Mouse (Mus musculus): ENCODE measurements around the gene Gm10521. TPM values are rescaled to one million over a fixed set of nuclear protein-coding genes. Genes with fewer than 3 reads are reported as not detected.

The Gm10521 gene
- polyA plus RNA-seq, 1 experiment from 2014 or later: not detected

- Histone ChIP-seq H3K4me2 (no peak overlapping the region), H3K4me1 (replicated peaks) (no peaks in the 10 kb centered on the region), H3K9me3 (no peaks in the 10 kb centered on the region), H3K9ac (no peak overlapping the region), H3K27me3 (no peaks in the 10 kb centered on the region), H3K27ac (replicated peaks) (no peak overlapping the region), H3K36me3 (no peaks in the 10 kb centered on the region), H3K4me3 (no peak overlapping the region)
- ATAC-seq (ENCODE audit: low read depth): no peak
- 86% methylated on average over 6 of the region's 6 CpGs for WGBS
Observed at GRCm38 (mm10) chr1:171919901-171920510, 24.5 kb downstream of the Gm10521 start.

DNA sequence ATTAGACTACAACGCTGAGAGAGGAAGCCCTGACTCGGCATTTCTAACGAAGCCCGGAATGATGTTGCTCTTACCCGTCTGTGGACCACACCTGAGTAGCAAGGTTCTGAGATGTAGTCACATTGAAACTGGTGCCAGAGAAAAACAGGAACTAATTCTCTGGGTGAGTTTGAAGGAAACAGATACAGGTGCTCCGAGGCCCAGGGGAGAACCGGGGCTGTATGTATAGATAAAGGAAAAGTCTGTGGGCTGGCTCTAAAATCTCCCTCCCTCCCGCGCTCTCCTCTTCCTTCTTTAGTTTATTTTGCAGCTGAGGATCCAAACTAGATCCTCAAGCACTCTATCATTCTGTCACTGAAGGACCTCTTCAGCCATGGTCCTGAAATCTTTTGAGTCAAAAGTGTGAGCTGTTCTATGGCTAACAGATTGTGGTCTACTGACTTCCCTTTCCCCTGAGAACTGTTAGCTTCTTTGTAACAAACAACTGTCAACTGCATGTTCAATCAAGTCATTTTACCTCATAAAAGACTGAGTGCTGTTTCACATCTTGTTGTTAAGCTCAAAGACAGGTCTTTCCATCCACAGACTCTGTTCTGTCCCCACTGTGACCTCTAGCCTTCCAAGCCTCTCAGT lies 25.6 kb downstream of the Gm10521 start:
- Histone ChIP-seq H3K27ac (replicated peaks) (no peak overlapping the region), H3K9ac (no peak overlapping the region), H3K27me3 (no peaks in the 10 kb centered on the region), H3K4me1 (replicated peaks) (no peaks in the 10 kb centered on the region), H3K4me2 (no peak overlapping the region), H3K9me3 (no peaks in the 10 kb centered on the region), H3K4me3 (no peak overlapping the region), H3K36me3 (no peaks in the 10 kb centered on the region)
- WGBS: 84% methylated on average over 9 of the region's 9 CpGs
- no peak for ATAC-seq (ENCODE audit: low read depth)

- no peak for ATAC-seq (ENCODE audit: low read depth)
- no peak overlapping the region for H3K9ac ChIP-seq
- WGBS: 70% methylated on average over 2 of the region's 2 CpGs
- no peaks in the 10 kb centered on the region for H3K4me1 ChIP-seq (replicated peaks)
- H3K27ac ChIP-seq (replicated peaks): no peak overlapping the region
- H3K36me3 ChIP-seq: no peaks in the 10 kb centered on the region
- H3K4me3 ChIP-seq: no peak overlapping the region
- H3K9me3 ChIP-seq: no peaks in the 10 kb centered on the region
- H3K27me3 ChIP-seq: no peaks in the 10 kb centered on the region
- no peak overlapping the region for H3K4me2 ChIP-seq
Observed at GRCm38 (mm10) chr1:171921641-171922040, 26.2 kb downstream of the Gm10521 start.

DNA sequence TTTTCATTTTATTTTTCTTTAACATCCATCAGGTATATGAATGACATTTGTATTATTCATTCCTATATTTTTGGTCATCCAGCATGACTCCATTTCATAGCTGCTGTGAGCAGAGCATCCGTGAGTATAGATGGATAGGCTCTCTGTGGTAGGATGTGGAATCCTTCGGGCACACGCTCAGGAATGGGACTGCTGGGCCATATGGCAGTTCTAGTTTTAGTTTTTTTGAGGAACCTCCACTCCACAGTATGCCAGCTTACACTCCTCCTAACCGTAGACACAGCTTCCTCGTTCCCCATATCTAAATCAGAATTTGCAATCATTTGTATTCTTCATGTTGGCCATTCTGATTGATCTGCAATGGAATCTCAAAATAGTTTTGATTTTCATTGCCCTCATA lies 27.4 kb downstream of the Gm10521 start:
- Histone ChIP-seq H3K36me3 (no peaks in the 10 kb centered on the region), H3K4me2 (no peak overlapping the region), H3K9ac (no peak overlapping the region), H3K27ac (replicated peaks) (no peak overlapping the region), H3K4me1 (replicated peaks) (no peaks in the 10 kb centered on the region), H3K27me3 (no peaks in the 10 kb centered on the region), H3K4me3 (no peak overlapping the region), H3K9me3 (no peaks in the 10 kb centered on the region)
- no peak for ATAC-seq (ENCODE audit: low read depth)
- 89% methylated on average over 5 of the region's 5 CpGs for WGBS

DNA sequence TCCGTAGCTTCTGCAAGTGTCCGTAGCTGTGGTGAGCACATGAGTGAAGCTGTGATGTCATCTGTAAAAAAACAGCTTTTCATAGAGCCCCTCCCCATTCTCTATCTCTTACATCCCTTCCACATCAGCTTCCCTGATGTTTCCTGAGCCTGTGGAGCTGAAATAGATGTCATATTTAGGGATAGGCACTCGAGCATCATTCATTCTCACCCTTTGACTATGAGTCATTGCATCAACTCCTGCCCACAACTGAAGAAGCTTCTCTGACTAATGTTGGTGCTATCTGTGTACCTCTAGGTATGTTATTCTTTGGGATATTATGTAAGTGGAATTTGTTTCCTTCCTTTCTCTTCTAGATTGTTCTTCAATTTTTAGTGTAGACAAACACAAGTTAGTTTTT lies 29.4 kb downstream of the Gm10521 start:
- Histone ChIP-seq H3K4me2 (no peak overlapping the region), H3K4me1 (replicated peaks) (no peaks in the 10 kb centered on the region)
- WGBS: 82% methylated on average over 3 of the region's 3 CpGs

DNA sequence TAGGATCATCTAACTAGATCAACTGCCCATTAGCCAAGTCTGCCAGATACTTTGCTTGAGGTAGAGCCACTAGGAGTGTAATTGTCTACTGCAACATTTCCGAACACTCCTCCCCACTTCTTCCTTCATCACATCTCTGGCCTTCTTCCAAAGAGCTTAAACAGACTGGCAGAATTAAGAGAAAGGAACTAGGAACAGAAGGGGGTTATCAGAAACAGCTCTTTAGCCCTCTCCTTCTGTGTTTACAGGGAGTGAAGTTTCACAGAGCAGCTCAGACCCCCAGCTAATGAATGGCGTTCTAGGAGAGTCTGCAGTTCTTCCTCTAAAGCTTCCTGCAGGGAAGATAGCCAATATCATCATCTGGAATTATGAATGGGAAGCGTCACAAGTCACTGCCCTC lies 38.4 kb downstream of the Gm10521 start:
- Histone ChIP-seq H3K4me1 (replicated peaks) (no peaks in the 10 kb centered on the region), H3K9me3 (no peaks in the 10 kb centered on the region), H3K27me3 (no peaks in the 10 kb centered on the region), H3K27ac (replicated peaks) (no peak overlapping the region), H3K4me3 (no peak overlapping the region), H3K36me3 (no peaks in the 10 kb centered on the region), H3K4me2 (no peak overlapping the region), H3K9ac (no peak overlapping the region)
- WGBS: 80% methylated on average over 3 of the region's 3 CpGs
- ATAC-seq (ENCODE audit: low read depth): no peak

More for the DNA sequence above, 29.4 kb downstream of the Gm10521 start:
- Histone ChIP-seq H3K9me3 (no peaks in the 10 kb centered on the region), H3K9ac (no peak overlapping the region), H3K27me3 (no peaks in the 10 kb centered on the region), H3K27ac (replicated peaks) (no peak overlapping the region), H3K4me3 (no peak overlapping the region), H3K36me3 (no peaks in the 10 kb centered on the region)
- ATAC-seq (ENCODE audit: low read depth): no peak

- Histone ChIP-seq H3K9me3 (no peaks in the 10 kb centered on the region), H3K4me1 (replicated peaks) (no peaks in the 10 kb centered on the region), H3K4me2 (no peak overlapping the region), H3K4me3 (no peak overlapping the region), H3K27me3 (no peaks in the 10 kb centered on the region), H3K9ac (no peak overlapping the region), H3K27ac (replicated peaks) (no peak overlapping the region), H3K36me3 (no peaks in the 10 kb centered on the region)
- ATAC-seq (ENCODE audit: low read depth): no peak
- WGBS: 87% methylated on average over 14 of the region's 14 CpGs
Observed at GRCm38 (mm10) chr1:171938952-171939948, 43.8 kb downstream of the Gm10521 start.

DNA sequence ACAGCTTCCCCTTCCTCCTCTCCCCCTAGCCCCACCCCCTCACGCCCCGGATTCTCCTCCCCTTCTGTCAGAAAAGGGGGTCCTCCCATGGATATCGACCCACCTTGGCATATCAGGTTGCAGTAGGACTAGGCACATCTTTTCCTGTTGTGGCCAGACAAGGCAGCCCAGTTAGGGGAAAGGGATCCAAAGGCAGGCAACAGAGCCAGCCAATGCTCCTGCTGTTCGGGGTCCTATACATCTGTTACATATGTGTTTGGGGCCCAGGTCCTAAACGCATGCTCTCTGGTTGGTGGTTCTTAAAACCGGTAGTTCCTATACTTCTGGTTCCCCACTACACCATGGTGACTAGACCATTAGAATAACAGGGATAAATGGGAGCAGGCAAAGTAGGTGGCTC lies 45.2 kb downstream of the Gm10521 start:
- no peak overlapping the region for H3K27ac ChIP-seq (replicated peaks)
- no peak overlapping the region for H3K9ac ChIP-seq
- no peak overlapping the region for H3K4me3 ChIP-seq
- H3K36me3 ChIP-seq: no peaks in the 10 kb centered on the region
- 80% methylated on average over 6 of the region's 6 CpGs for WGBS
- no peak for ATAC-seq (ENCODE audit: low read depth)
- H3K9me3 ChIP-seq: no peaks in the 10 kb centered on the region
- H3K4me1 ChIP-seq (replicated peaks): no peaks in the 10 kb centered on the region
- no peaks in the 10 kb centered on the region for H3K27me3 ChIP-seq
- no peak overlapping the region for H3K4me2 ChIP-seq

GRCm38 (mm10) chr1:171946447-171946995 lies 51.1 kb downstream of the Gm10521 start:
- Histone ChIP-seq H3K9ac (no peak overlapping the region), H3K9me3 (no peaks in the 10 kb centered on the region; the same call in 1 of the 2 replicates), H3K4me1 (replicated peaks) (peaks cover 7% of the 10 kb centered on the region; the same call in 1 of the 2 replicates), H3K27me3 (no peaks in the 10 kb centered on the region), H3K27ac (replicated peaks) (no peak overlapping the region), H3K4me2 (no peak overlapping the region), H3K36me3 (no peaks in the 10 kb centered on the region), H3K4me3 (no peak overlapping the region)
- no peak for ATAC-seq (ENCODE audit: low read depth)
- 62% methylated on average over 6 of the region's 6 CpGs for WGBS

Other genes starting within 250 kb of the Gm10521 start
- not detected in 2 replicates for gene Slamf7, start 242.6 kb upstream of the Gm10521 start, polyA plus RNA-seq (2015; fragmentation: Nextera tagmentation; extraction: Ambion mirVana)
- 1.1 and 1.7 TPM in 2 replicates for gene Cd48, start 213.7 kb upstream of the Gm10521 start, polyA plus RNA-seq (2015; fragmentation: Nextera tagmentation; extraction: Ambion mirVana)
- 0.12 and 0.22 TPM in 2 replicates for gene Slamf1, start 128.5 kb upstream of the Gm10521 start, polyA plus RNA-seq (2015; fragmentation: Nextera tagmentation; extraction: Ambion mirVana)
- gene Cd84, start 56.0 kb upstream of the Gm10521 start, polyA plus RNA-seq (2015; fragmentation: Nextera tagmentation; extraction: Ambion mirVana): 0.84 and 1.5 TPM in 2 replicates
- 0.13 and 0.44 TPM in 2 replicates for gene Slamf6, start 21.9 kb downstream of the Gm10521 start, polyA plus RNA-seq (2015; fragmentation: Nextera tagmentation; extraction: Ambion mirVana)
- 46.8 and 50.5 TPM in 2 replicates for gene Vangl2, start 132.8 kb downstream of the Gm10521 start, polyA plus RNA-seq (2015; fragmentation: Nextera tagmentation; extraction: Ambion mirVana)
- gene Nhlh1, start 161.9 kb downstream of the Gm10521 start, polyA plus RNA-seq (2015; fragmentation: Nextera tagmentation; extraction: Ambion mirVana): 10.4 and 10.8 TPM in 2 replicates
- gene Copa, start 186.9 kb downstream of the Gm10521 start, polyA plus RNA-seq (2015; fragmentation: Nextera tagmentation; extraction: Ambion mirVana): 183 and 199 TPM in 2 replicates
- gene Ncstn, start 187.1 kb downstream of the Gm10521 start, polyA plus RNA-seq (2015; fragmentation: Nextera tagmentation; extraction: Ambion mirVana): 123 and 124 TPM in 2 replicates
- 163 and 164 TPM in 2 replicates for gene Pex19, start 231.1 kb downstream of the Gm10521 start, polyA plus RNA-seq (2015; fragmentation: Nextera tagmentation; extraction: Ambion mirVana)